Mouse (Mus musculus) left cerebral cortex, postnatal 14 days (tissue): ENCODE data around the gene D430041D05Rik. TPM values are rescaled to one million over a fixed set of nuclear protein-coding genes. Genes with fewer than 3 reads are reported as not detected.

Source experiments
- DNase-seq, 2 experiments: peaks; one replicate each; pipeline ENCODE4 v3.0.0; 2021 to 2022; ENCODE audit warnings: low spot score in 2 of 2, mixed read lengths in 1 of 2
- intact Hi-C: fragments of 180-260 bp; cut with DNase I; formaldehyde crosslinking; loops from one replicate; pipeline ENCODE4 v1.15.1; 2025
- total RNA-seq, 2 experiments: library from RNA; stranded (reverse); gene quantifications; 2 replicates each; pipeline ENCODE4 v1.2.3; 2021

D430041D05Rik gene
- total RNA-seq, 2 experiments from 2014 or later: 115 to 126 TPM

GRCm38 (mm10) chr2:104219733-104220391, 191.0 kb downstream of the D430041D05Rik start:
- intact Hi-C loops: no loop called here
- no peak for DNase-seq

GRCm38 (mm10) chr2:104218588-104219065, 192.2 kb downstream of the D430041D05Rik start:
- intact Hi-C loops: no loop called here
- DNase-seq: peak; percentile 23 to 57

GRCm38 (mm10) chr2:104218114-104218513, 192.7 kb downstream of the D430041D05Rik start:
- intact Hi-C loops: no loop called here

GRCm38 (mm10) chr2:104209408-104209807, 201.4 kb downstream of the D430041D05Rik start:
- intact Hi-C loops: no loop called here
- DNase-seq: no peak

More at GRCm38 (mm10) chr2:104218114-104218513, 192.7 kb downstream of the D430041D05Rik start:
- no peak for DNase-seq

GRCm38 (mm10) chr2:104208415-104208814, 202.4 kb downstream of the D430041D05Rik start:
- DNase-seq: no peak
- intact Hi-C loops: no loop called here

- intact Hi-C loops: no loop called here
- peak; percentile 65 to 86 for DNase-seq
Measured at GRCm38 (mm10) chr2:104207948-104208347, 202.9 kb downstream of the D430041D05Rik start.

- intact Hi-C loops: no loop called here
- peak; percentile 35 to 39 for DNase-seq
Measured at GRCm38 (mm10) chr2:104205623-104206022, 205.2 kb downstream of the D430041D05Rik start.

- no peak for DNase-seq
- intact Hi-C loops: no loop called here
Measured at GRCm38 (mm10) chr2:104200211-104200610, 210.6 kb downstream of the D430041D05Rik start.

- intact Hi-C loops: no loop called here
- no peak for DNase-seq
Measured at GRCm38 (mm10) chr2:104198186-104198585, 212.6 kb downstream of the D430041D05Rik start.

- intact Hi-C loops: no loop called here
- DNase-seq: no peak
Measured at GRCm38 (mm10) chr2:104197281-104197680, 213.5 kb downstream of the D430041D05Rik start.

- intact Hi-C loops: no loop called here
- no peak for DNase-seq
Measured at GRCm38 (mm10) chr2:104192401-104193141, 218.2 kb downstream of the D430041D05Rik start.

GRCm38 (mm10) chr2:104191723-104192122, 219.1 kb downstream of the D430041D05Rik start:
- intact Hi-C loops: no loop called here
- no peak for DNase-seq

- DNase-seq: no peak
- intact Hi-C loops: no loop called here
Measured at GRCm38 (mm10) chr2:104188859-104189258, 222.0 kb downstream of the D430041D05Rik start.

- intact Hi-C loops: no loop called here
- no peak for DNase-seq
Measured at GRCm38 (mm10) chr2:104187073-104187472, 223.7 kb downstream of the D430041D05Rik start.

GRCm38 (mm10) chr2:104185616-104186015, 225.2 kb downstream of the D430041D05Rik start:
- intact Hi-C loops: no loop called here
- DNase-seq: no peak

- no peak for DNase-seq
- intact Hi-C loops: no loop called here
Measured at GRCm38 (mm10) chr2:104184296-104184695, 226.5 kb downstream of the D430041D05Rik start.

- intact Hi-C loops: no loop called here
Measured at GRCm38 (mm10) chr2:104183246-104183845, 227.5 kb downstream of the D430041D05Rik start.

GRCm38 (mm10) chr2:104179636-104180035, 231.2 kb downstream of the D430041D05Rik start:
- no peak for DNase-seq
- intact Hi-C loops: no loop called here

More at GRCm38 (mm10) chr2:104183246-104183845, 227.5 kb downstream of the D430041D05Rik start:
- DNase-seq: no peak

- intact Hi-C loops: no loop called here
- no peak for DNase-seq
Measured at GRCm38 (mm10) chr2:104178251-104178650, 232.6 kb downstream of the D430041D05Rik start.
